Mouse (Mus musculus) bone marrow macrophage, adult 2 months (primary cell): Measurements from ENCODE around the gene Kti12.

ENCODE experiments used
- CTCF ChIP-seq: IDR thresholded peaks from 2 replicates; pipeline ENCODE4 v1.5.1; 2012; ENCODE audit warnings: low read depth, mild to moderate bottlenecking, low read length, moderate library complexity
- POLR2A ChIP-seq: IDR thresholded peaks from 2 replicates; pipeline ENCODE4 v1.6.1; 2012; ENCODE audit warnings: mild to moderate bottlenecking, low read depth, low read length, borderline replicate concordance

DNA sequence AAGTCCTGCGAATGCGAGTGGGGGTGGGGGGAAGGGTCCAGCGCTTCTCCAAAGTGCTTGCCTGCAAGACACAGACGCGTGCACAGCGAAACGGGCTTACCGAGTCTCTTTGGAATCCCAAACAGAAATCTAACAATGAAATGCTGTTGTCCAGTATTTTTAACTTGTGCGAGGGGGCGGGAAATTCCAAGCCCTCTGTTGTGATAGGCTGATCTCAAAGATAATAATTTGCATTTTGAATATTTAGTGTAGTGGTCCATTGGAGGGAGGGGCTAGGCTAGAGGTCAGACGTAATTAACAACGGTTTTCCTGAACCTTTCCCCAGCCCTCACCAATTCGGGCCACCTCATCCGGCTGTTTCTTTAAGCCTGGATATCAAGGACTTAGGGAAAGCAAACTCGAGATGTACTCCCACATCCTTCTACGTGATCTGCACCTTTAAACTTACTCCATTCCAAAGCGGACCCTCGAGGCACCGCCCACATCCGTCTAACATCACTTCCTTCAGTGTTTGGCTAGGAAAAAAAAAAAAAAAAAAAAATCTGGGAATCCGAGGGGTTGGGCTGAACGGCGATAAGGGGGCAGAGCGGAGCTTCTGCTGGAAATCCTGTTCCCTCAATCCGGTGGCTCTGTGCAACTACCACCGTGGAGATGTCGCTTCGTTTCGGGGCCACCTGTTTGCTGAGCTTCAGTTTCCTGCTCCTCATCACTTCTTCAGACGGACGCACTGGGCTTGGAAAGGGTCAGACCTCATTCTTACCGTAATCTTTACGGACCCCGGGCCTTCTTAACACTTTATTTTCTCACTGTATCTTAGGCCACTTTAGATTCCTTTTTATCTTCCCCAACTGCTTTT is 13.2 kb upstream of the Kti12 start, which contains the start of gene Txndc12:
- TF ChIP-seq CTCF (no peak), POLR2A (no peak)
